Mouse (Mus musculus): ENCODE data around the gene Gm12830. TPM values are rescaled to one million over a fixed set of nuclear protein-coding genes. Genes with fewer than 3 reads are reported as not detected.

The Gm12830 gene
- polyA plus RNA-seq, 1 experiment from 2014 or later: not detected

DNA sequence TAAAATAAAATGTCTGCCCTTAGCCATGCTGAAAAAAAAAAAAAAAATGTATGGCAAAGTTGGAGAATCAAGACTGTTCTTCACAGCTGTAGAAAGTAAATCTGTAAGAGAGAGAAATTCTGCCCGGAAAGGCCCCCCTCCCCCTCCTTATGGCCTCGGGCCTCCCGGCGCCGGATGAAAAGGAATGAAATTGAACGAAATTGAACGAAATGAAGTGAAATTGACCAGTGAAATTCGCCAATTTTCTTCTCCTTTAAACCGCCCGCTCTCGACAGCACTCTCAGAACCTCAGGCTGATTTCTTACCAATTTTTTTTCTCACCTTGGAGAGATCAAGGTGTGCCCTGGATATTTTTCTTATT, 81.9 kb downstream of the Gm12830 start:
- Histone ChIP-seq H3K4me2 (ENCODE audit: low read length) (no peak overlapping the region), H3K36me3 (ENCODE audit: control insufficient read depth, insufficient read depth, low read length) (no peaks in the 10 kb centered on the region), H3K9ac (ENCODE audit: low read length) (no peak overlapping the region), H3K27me3 (replicated peaks; ENCODE audit: control insufficient read depth, insufficient read depth, low read length) (peaks cover 95% of the 10 kb centered on the region), H3K9me3 (replicated peaks; ENCODE audit: control insufficient read depth, low read length) (no peaks in the 10 kb centered on the region), H3K4me3 (ENCODE audit: low read depth, low read length) (no peak overlapping the region), H3K4me1 (ENCODE audit: control insufficient read depth, insufficient read depth, low read length) (peaks cover 7% of the 10 kb centered on the region), H3K27ac (ENCODE audit: low read depth, low read length) (no peak overlapping the region)
- DNase-seq (ENCODE audit: low spot score): no peak
- no peak for ATAC-seq
- under 1% methylated on average over 11 of the region's 11 CpGs for WGBS

- H3K9me3 ChIP-seq (replicated peaks; ENCODE audit: control insufficient read depth, low read length): no peaks in the 10 kb centered on the region
- H3K27me3 ChIP-seq (replicated peaks; ENCODE audit: control insufficient read depth, insufficient read depth, low read length): peaks cover 95% of the 10 kb centered on the region
- no peaks in the 10 kb centered on the region for H3K36me3 ChIP-seq (ENCODE audit: control insufficient read depth, insufficient read depth, low read length)
- WGBS: 36% methylated on average over 3 of the region's 3 CpGs
- no peak overlapping the region for H3K4me2 ChIP-seq (ENCODE audit: low read length)
- H3K4me3 ChIP-seq (ENCODE audit: low read depth, low read length): no peak overlapping the region
- peaks cover 11% of the 10 kb centered on the region for H3K4me1 ChIP-seq (ENCODE audit: control insufficient read depth, insufficient read depth, low read length)
- DNase-seq (ENCODE audit: low spot score): no peak
- no peak for ATAC-seq
- no peak overlapping the region for H3K9ac ChIP-seq (ENCODE audit: low read length)
- no peak overlapping the region for H3K27ac ChIP-seq (ENCODE audit: low read depth, low read length)
Observed at GRCm38 (mm10) chr4:114905501-114905900, 84.0 kb downstream of the Gm12830 start.

Other genes with a start within 250 kb of the Gm12830 start
- 0.27 and 0.38 TPM in 2 replicates for gene Foxd2, start 87.2 kb downstream of the Gm12830 start, polyA plus RNA-seq (2014; fragmentation: Nextera tagmentation; extraction: Ambion mirVana)
- not detected in 2 replicates for gene Foxe3, start 104.3 kb downstream of the Gm12830 start, polyA plus RNA-seq (2014; fragmentation: Nextera tagmentation; extraction: Ambion mirVana)
- 165 and 189 TPM in 2 replicates for gene Cmpk1, start 165.5 kb downstream of the Gm12830 start, polyA plus RNA-seq (2014; fragmentation: Nextera tagmentation; extraction: Ambion mirVana)
- 8.2 and 8.8 TPM in 2 replicates for gene Stil, start 178.4 kb downstream of the Gm12830 start, polyA plus RNA-seq (2014; fragmentation: Nextera tagmentation; extraction: Ambion mirVana)
- gene Tal1, start 234.7 kb downstream of the Gm12830 start, polyA plus RNA-seq (2014; fragmentation: Nextera tagmentation; extraction: Ambion mirVana): 1.0 and 1.1 TPM in 2 replicates